11 mouse cellular contexts compared by ENCODE assay signal in the genomic region with DNA sequence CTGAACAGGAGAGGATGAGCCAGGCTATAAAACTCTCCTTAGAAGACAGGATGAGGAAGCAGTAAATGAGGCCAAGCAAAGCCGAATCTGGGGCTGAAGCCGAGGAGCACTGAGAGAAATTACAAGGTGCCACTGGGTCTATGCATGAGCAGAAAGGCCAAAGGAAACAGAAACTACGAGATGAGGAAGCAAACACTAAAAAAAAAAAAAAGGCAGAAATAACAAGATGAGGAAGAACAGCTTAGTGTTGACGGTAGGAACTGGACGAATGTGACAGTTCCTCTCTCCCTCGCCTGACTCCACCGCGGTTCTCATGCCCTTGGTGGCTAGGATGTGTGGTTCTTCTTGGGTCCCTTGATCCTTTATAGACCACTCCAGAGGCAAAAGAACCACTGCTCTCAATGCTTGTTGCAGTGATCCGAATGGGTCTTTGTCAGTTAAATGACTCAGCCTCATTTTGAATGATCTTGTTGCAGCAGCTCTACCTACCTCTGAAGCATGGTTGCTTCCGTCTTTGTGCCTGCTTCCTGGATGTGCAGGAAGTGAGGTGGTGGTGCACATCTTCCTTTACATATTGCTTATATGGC. TPM values are rescaled to one million over a fixed set of nuclear protein-coding genes. Genes with fewer than 3 reads are reported as not detected.
DNase-seq lines count a peak whose midpoint lies in the region; ATAC-seq and TF ChIP-seq lines count a peak whose summit lies in the region.
"Had no signal": no experiment of that assay in that cellular context is flagged by ENCODE, and none has a peak within 500 bp of the region (broad histone marks: within the 10 kb centered on the region; RNA-seq: fewer than 3 reads in every experiment).

No protein-coding gene starts in this region.

- no peaks in the 10 kb centered on the region for H3K79me2 ChIP-seq in myocyte (ENCODE audit: control insufficient read depth, insufficient read depth)

- H3K4me2 ChIP-seq in myocyte (ENCODE audit: low read depth), result peak overlapping the region; percentile 26
- no peak overlapping the region for H3K4me2 ChIP-seq in midbrain, embryonic 14.5 days (ENCODE audit: low read length)
- H3K4me2 ChIP-seq in hindbrain, embryonic 16.5 days (ENCODE audit: low read length), result no peak overlapping the region
- H3K4me2 ChIP-seq: heart, embryonic 15.5 days; liver, embryonic 13.5 days had no signal

- no peak for ATAC-seq in midbrain, embryonic 14.5 days (ENCODE audit: low FRiP score, low TSS enrichment)
- ATAC-seq in hindbrain, embryonic 16.5 days, result no peak

- peak; percentile 21 for DNase-seq in lung, postnatal 25 days (ENCODE audit: low spot score)
- DNase-seq in lung, adult 2 months, result no peak
- peak; percentile 20 for DNase-seq in c-Kit-positive CD71-negative TER-119-negative erythroid progenitor cells, embryonic 14.5 days (ENCODE audit: low read depth)
- peak; percentile 46 for DNase-seq in thymus, postnatal 4 days
- no peak for DNase-seq in midbrain, embryonic 14.5 days
- DNase-seq in urinary bladder, postnatal 10 days (ENCODE audit: low spot score), result no peak
- DNase-seq: cerebellum, adult 9-10 months; liver, embryonic 13.5 days had no signal

- no peaks in the 10 kb centered on the region for H3K36me3 ChIP-seq in myocyte (ENCODE audit: control insufficient read depth, insufficient read depth)
- H3K36me3 ChIP-seq in midbrain, embryonic 14.5 days (ENCODE audit: control insufficient read depth, insufficient read depth, low read length), result no peaks in the 10 kb centered on the region
- H3K36me3 ChIP-seq in hindbrain, embryonic 16.5 days (ENCODE audit: control insufficient read depth, insufficient read depth, low read length), result no peaks in the 10 kb centered on the region
- H3K36me3 ChIP-seq: heart, embryonic 15.5 days; liver, embryonic 13.5 days had no signal

- H3K9me3 ChIP-seq in midbrain, embryonic 14.5 days (ENCODE audit: control insufficient read depth, low read length), result no peaks in the 10 kb centered on the region
- H3K9me3 ChIP-seq in hindbrain, embryonic 16.5 days (ENCODE audit: control insufficient read depth, low read length), result no peaks in the 10 kb centered on the region
- H3K9me3 ChIP-seq: heart, embryonic 15.5 days; liver, embryonic 13.5 days had no signal

- no peak overlapping the region for H3K4me3 ChIP-seq in lung, adult 2 months (replicated peaks; ENCODE audit: extremely low read depth, low read depth, low read length)
- H3K4me3 ChIP-seq in myocyte, result no peak overlapping the region
- no peak overlapping the region for H3K4me3 ChIP-seq in midbrain, embryonic 14.5 days (replicated peaks; ENCODE audit: low read depth, low read length)
- no peak overlapping the region for H3K4me3 ChIP-seq in hindbrain, embryonic 16.5 days (ENCODE audit: low read length)
- H3K4me3 ChIP-seq: heart, embryonic 15.5 days; liver, embryonic 13.5 days had no signal

- no peak overlapping the region for H3K9ac ChIP-seq in midbrain, embryonic 14.5 days (replicated peaks; ENCODE audit: low read length)
- H3K9ac ChIP-seq in hindbrain, embryonic 16.5 days (ENCODE audit: low read depth, low read length), result no peak overlapping the region
- H3K9ac ChIP-seq: heart, embryonic 15.5 days; liver, embryonic 13.5 days had no signal

- no peak overlapping the region for H3ac ChIP-seq in myocyte (ENCODE audit: control insufficient read depth, insufficient read length)

- no peak for TF ChIP-seq POLR2A in lung, adult 2 months (IDR thresholded peaks at IDR 0.05; ENCODE audit: borderline replicate concordance, extremely low read depth, low read depth, low read length)
- TF ChIP-seq POLR2A in myocyte (IDR thresholded peaks at IDR 0.05; ENCODE audit: insufficient read length, low read depth), result no peak

- no peaks in the 10 kb centered on the region for H3K4me1 ChIP-seq in lung, adult 2 months (ENCODE audit: control insufficient read depth, insufficient read depth, low read length)
- no peaks in the 10 kb centered on the region for H3K4me1 ChIP-seq in midbrain, embryonic 14.5 days (ENCODE audit: control insufficient read depth, insufficient read depth, low read length)
- H3K4me1 ChIP-seq in hindbrain, embryonic 16.5 days (ENCODE audit: control insufficient read depth, insufficient read depth, low read depth, low read length), result no peaks in the 10 kb centered on the region
- H3K4me1 ChIP-seq: liver, embryonic 13.5 days had no signal

- no peaks in the 10 kb centered on the region for H3K27me3 ChIP-seq in myocyte (ENCODE audit: control insufficient read depth, insufficient read depth, insufficient read length)
- H3K27me3 ChIP-seq in midbrain, embryonic 14.5 days (ENCODE audit: control insufficient read depth, insufficient read depth, low read length), result no peaks in the 10 kb centered on the region
- no peaks in the 10 kb centered on the region for H3K27me3 ChIP-seq in hindbrain, embryonic 16.5 days (replicated peaks; ENCODE audit: control insufficient read depth, insufficient read depth, low read length)
- H3K27me3 ChIP-seq: heart, embryonic 15.5 days; liver, embryonic 13.5 days had no signal

- WGBS in lung, adult 2 months, result 54% methylated on average over 10 of the region's 10 CpGs
- 89% methylated on average over 10 of the region's 10 CpGs for WGBS in midbrain, embryonic 14.5 days
- WGBS in hindbrain, embryonic 16.5 days, result 88% methylated on average over 10 of the region's 10 CpGs

- no peak overlapping the region for H3K27ac ChIP-seq in midbrain, embryonic 14.5 days (replicated peaks; ENCODE audit: low read depth, low read length)
- no peak overlapping the region for H3K27ac ChIP-seq in hindbrain, embryonic 16.5 days (ENCODE audit: low read depth, low read length)
- H3K27ac ChIP-seq: heart, embryonic 15.5 days; liver, embryonic 13.5 days had no signal

- no peak for TF ChIP-seq CTCF in lung, adult 2 months (IDR thresholded peaks at IDR 0.05; ENCODE audit: insufficient read depth, low read length)

TF ChIP-seq in myocyte, 11 proteins besides CTCF, POLR2A, EP300 and RAD21:
- TF ChIP-seq MYOD1 (IDR thresholded peaks at IDR 0.05; ENCODE audit: control insufficient read depth in 1 of 3, insufficient read length in 2 of 3, low read depth in 2 of 3), result no peak
- no peak for TF ChIP-seq MAX (IDR thresholded peaks at IDR 0.05; ENCODE audit: low read depth)
- TF ChIP-seq E2F4 (IDR thresholded peaks at IDR 0.05; ENCODE audit: insufficient read depth), result no peak
- no peak for TF ChIP-seq MYOG (IDR thresholded peaks at IDR 0.05; ENCODE audit: control insufficient read depth in 1 of 3, insufficient read depth in 1 of 3, insufficient read length in 2 of 3, low read depth in 2 of 3)
- no peak for TF ChIP-seq TCF3 (IDR thresholded peaks at IDR 0.05; ENCODE audit: insufficient read length, low read depth)

RNA-seq across cellular contexts. Expression of a gene that starts 34.2 kb away (rescaled TPM):
- polyA plus RNA-seq in lung, adult 2 months (2012; rRNA removed), result 7.7 and 8.1 TPM in 2 replicates
- polyA plus RNA-seq in myocyte (2012; fragmentation: generic; extraction: Trizol), result 4.5 TPM
- 18.4 and 25.2 TPM in 2 replicates for polyA plus RNA-seq in midbrain, embryonic 14.5 days (2014; fragmentation: Nextera tagmentation; extraction: Ambion mirVana)
- 8.6 and 9.0 TPM in 2 replicates for polyA plus RNA-seq in hindbrain, embryonic 16.5 days (2015; fragmentation: Nextera tagmentation; extraction: Ambion mirVana)

Comparison
In these comparisons a context has a peak if more than half of its experiments do, and no peak if none do; other contexts are left out.
1. DNase-seq: peak in lung, postnatal 25 days (single experiment), c-Kit-positive CD71-negative TER-119-negative erythroid progenitor cells, embryonic 14.5 days (single experiment) and thymus, postnatal 4 days (single experiment); none in lung, adult 2 months (single experiment), midbrain, embryonic 14.5 days (single experiment) and urinary bladder, postnatal 10 days (single experiment).